Mouse (Mus musculus) ES-E14 (cell line): ENCODE measurements around the gene Omp.

Experiments used
- CHD2 ChIP-seq: IDR thresholded peaks from 2 replicates; pipeline ENCODE4 v1.6.1; 2014; ENCODE audit warnings: mild to moderate bottlenecking, low read depth, low read length, inconsistent platforms
- HCFC1 ChIP-seq: IDR thresholded peaks from 2 replicates; pipeline ENCODE4 v1.6.1; 2012; ENCODE audit warnings: low read length, inconsistent platforms, borderline replicate concordance; ENCODE audit not compliant: insufficient read depth
- MAFK ChIP-seq: IDR thresholded peaks from 2 replicates; pipeline ENCODE4 v1.6.1; 2014; ENCODE audit warnings: mild to moderate bottlenecking, low read depth, low read length, inconsistent platforms; ENCODE audit not compliant: insufficient read depth
- ZC3H11A ChIP-seq: IDR thresholded peaks from 2 replicates; pipeline ENCODE4 v1.6.1; 2012; ENCODE audit warnings: low read depth, mild to moderate bottlenecking, inconsistent platforms, low read length, borderline replicate concordance
- ZNF384 ChIP-seq: IDR thresholded peaks from 2 replicates; pipeline ENCODE4 v1.6.1; 2012; ENCODE audit warnings: low read depth, low read length, inconsistent platforms

DNA sequence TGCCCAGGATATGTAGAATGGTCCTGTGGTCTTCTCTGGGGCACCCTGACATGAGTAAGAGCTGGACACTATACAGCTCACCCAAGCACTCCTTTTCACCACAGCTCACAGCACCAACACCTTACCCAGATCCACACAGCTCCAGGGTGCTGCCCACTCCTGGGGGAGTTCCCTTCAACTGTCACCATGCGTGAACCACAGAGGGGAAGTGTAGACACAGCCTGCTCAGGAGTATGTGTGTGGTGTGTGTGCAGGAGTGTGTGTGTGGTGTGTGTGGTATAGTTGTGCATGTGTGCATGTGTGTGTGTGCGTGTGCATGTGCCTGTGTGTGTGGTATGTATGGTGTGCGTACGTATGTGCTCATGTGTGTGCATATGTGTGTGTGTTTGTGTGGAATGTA is 49.5 kb downstream of the Omp start:
- TF ChIP-seq ZC3H11A (no peak), MAFK (no peak), CHD2 (no peak), HCFC1 (no peak), ZNF384 (no peak)
